Mouse (Mus musculus) bone marrow macrophage, adult 2 months (primary cell): ENCODE data around the gene Phf21a.

ENCODE experiments used
- CTCF ChIP-seq: IDR thresholded peaks from 2 replicates; pipeline ENCODE4 v1.5.1; 2012; ENCODE audit warnings: low read depth, mild to moderate bottlenecking, low read length, moderate library complexity
- POLR2A ChIP-seq: IDR thresholded peaks from 2 replicates; pipeline ENCODE4 v1.6.1; 2012; ENCODE audit warnings: mild to moderate bottlenecking, low read depth, low read length, borderline replicate concordance

- no peak for TF ChIP-seq CTCF
- TF ChIP-seq POLR2A, result no peak
These were observed 296.1 kb downstream of the Phf21a start for GRCm38 (mm10) chr2:92388891-92389641.
